Mouse (Mus musculus): ENCODE data around the gene Gm9117.
"Not testable (repeated sequence)": the region's sequence is repeated elsewhere in the genome, so short reads cannot be mapped to it uniquely, and the experiment has no call there.

GRCm38 (mm10) chr3:93943443-93943842 is at the start of gene Gm9117:
- not testable (repeated sequence) for TF ChIP-seq FOSL1 (IDR thresholded peaks at IDR 0.05; ENCODE audit: insufficient read depth, low read length, poor library complexity, severe bottlenecking); CTCF (IDR thresholded peaks at IDR 0.05; ENCODE audit: control insufficient read depth, insufficient read depth, insufficient read length); MYOD1 (IDR thresholded peaks at IDR 0.05; ENCODE audit: control insufficient read depth, insufficient read length, low read depth); CEBPB (IDR thresholded peaks at IDR 0.05; ENCODE audit: low read depth); USF1 (IDR thresholded peaks at IDR 0.05; ENCODE audit: low read depth)

Measured in C2C12 (cell line).